Mouse (Mus musculus) left cerebral cortex, postnatal 36 days (tissue): ENCODE data around the gene Wdr41. TPM values are rescaled to one million over a fixed set of nuclear protein-coding genes. Genes with fewer than 3 reads are reported as not detected.

Source experiments
- DNase-seq, 2 experiments: peaks; one replicate each; pipeline ENCODE4 v3.0.0; 2021 to 2022; ENCODE audit warnings: low spot score in 2 of 2, mixed read lengths in 1 of 2
- intact Hi-C: fragments of 180-260 bp; cut with DNase I; formaldehyde crosslinking; loops from one replicate; pipeline ENCODE4 v1.15.1; 2025
- total RNA-seq, 2 experiments: library from RNA; stranded (reverse); gene quantifications; 2 replicates each; pipeline ENCODE4 v1.2.3; 2021

Wdr41 gene
- total RNA-seq, 2 experiments from 2014 or later: 19.7 to 21.7 TPM

GRCm38 (mm10) chr13:95032127-95032831 lies 56.1 kb downstream of the Wdr41 start:
- DNase-seq: no peak
- intact Hi-C loops: no loop called here

- DNase-seq: no peak
- intact Hi-C loops: no loop called here
Measured at GRCm38 (mm10) chr13:95032973-95033372, 56.8 kb downstream of the Wdr41 start.

- DNase-seq: no peak
- intact Hi-C loops: no loop called here
Measured at GRCm38 (mm10) chr13:95034094-95034493, 58.0 kb downstream of the Wdr41 start.

GRCm38 (mm10) chr13:95034715-95035114 lies 58.6 kb downstream of the Wdr41 start:
- intact Hi-C loops: no loop called here
- DNase-seq: peak; percentile 49 to 55

- DNase-seq: no peak
- intact Hi-C loops: no loop called here
Measured at GRCm38 (mm10) chr13:95038200-95038599, 62.1 kb downstream of the Wdr41 start.

- intact Hi-C loops: no loop called here
- DNase-seq: no peak
Measured at GRCm38 (mm10) chr13:95040140-95040738, 64.1 kb downstream of the Wdr41 start.

GRCm38 (mm10) chr13:95044108-95044507 lies 68.0 kb downstream of the Wdr41 start:
- no peak for DNase-seq
- intact Hi-C loops: no loop called here

GRCm38 (mm10) chr13:95050398-95050797 lies 74.3 kb downstream of the Wdr41 start:
- no peak for DNase-seq
- intact Hi-C loops: no loop called here

GRCm38 (mm10) chr13:95052421-95052820 lies 76.3 kb downstream of the Wdr41 start:
- intact Hi-C loops: no loop called here
- no peak for DNase-seq

- DNase-seq: no peak
- intact Hi-C loops: no loop called here
Measured at GRCm38 (mm10) chr13:95055742-95056388, 79.7 kb downstream of the Wdr41 start.

- intact Hi-C loops: no loop called here
Measured at GRCm38 (mm10) chr13:95056501-95057280, 80.5 kb downstream of the Wdr41 start.

GRCm38 (mm10) chr13:95058885-95059284 lies 82.7 kb downstream of the Wdr41 start:
- intact Hi-C loops: no loop called here
- DNase-seq: no peak

More at GRCm38 (mm10) chr13:95056501-95057280, 80.5 kb downstream of the Wdr41 start:
- DNase-seq: no peak

GRCm38 (mm10) chr13:95063390-95064017 lies 87.4 kb downstream of the Wdr41 start:
- DNase-seq: no peak
- intact Hi-C loops: no loop called here

GRCm38 (mm10) chr13:95067854-95068253 lies 91.7 kb downstream of the Wdr41 start:
- no peak for DNase-seq

GRCm38 (mm10) chr13:95070268-95070667 lies 94.1 kb downstream of the Wdr41 start:
- no peak for DNase-seq
- intact Hi-C loops: no loop called here

More at GRCm38 (mm10) chr13:95067854-95068253, 91.7 kb downstream of the Wdr41 start:
- intact Hi-C loops: no loop called here

Other genes starting within 250 kb of the Wdr41 start
- 100 to 1,000 TPM; 110 to 128 TPM for gene Tbca, start 187.4 kb upstream of the Wdr41 start, total RNA-seq
- under 1 TPM in 1 of 2 experiments, not detected in 1; 0.34 TPM for gene Otp, start 100.7 kb upstream of the Wdr41 start, total RNA-seq